Mouse (Mus musculus) liver, embryonic 16.5 days (tissue): ENCODE results near the gene Gm45717. TPM values are rescaled to one million over a fixed set of nuclear protein-coding genes. Genes with fewer than 3 reads are reported as not detected.

Experiments
- ATAC-seq: fragments of 200-750 bp; cut with Nextera tagmentation; 2 replicates; pipeline ENCODE4 v1.8.0; 2017; ENCODE audit warnings: low read depth, mild to moderate bottlenecking, moderate number of reproducible peaks, moderate library complexity
- H3K27ac ChIP-seq: fragments of 300-500 bp; sonication (generic); 2 replicates; pipeline ENCODE4 v1.5.1; 2014; ENCODE audit warnings: mild to moderate bottlenecking, low read length
- H3K27me3 ChIP-seq: fragments of 300-500 bp; sonication (generic); 2 replicates; pipeline ENCODE4 v1.6.1; 2014; ENCODE audit warnings: low read depth, low read length, mixed read lengths; ENCODE audit not compliant: control insufficient read depth, insufficient read depth
- H3K36me3 ChIP-seq: fragments of 300-500 bp; sonication (generic); 2 replicates; pipeline ENCODE4 v1.6.1; 2014; ENCODE audit warnings: mild to moderate bottlenecking; ENCODE audit not compliant: control insufficient read depth, insufficient read depth
- H3K4me1 ChIP-seq: fragments of 300-500 bp; sonication (generic); 2 replicates; pipeline ENCODE4 v1.6.1; 2014; ENCODE audit warnings: low read depth, low read length, mixed read lengths; ENCODE audit not compliant: control insufficient read depth
- H3K4me2 ChIP-seq: fragments of 300-500 bp; sonication (generic); 2 replicates; pipeline ENCODE4 v1.6.1; 2014; ENCODE audit warnings: low read depth, low read length, mixed read lengths
- H3K4me3 ChIP-seq: fragments of 300-500 bp; sonication (generic); 2 replicates; pipeline ENCODE4 v1.5.1; 2014; ENCODE audit warnings: low read depth, mild to moderate bottlenecking, low read length
- H3K9ac ChIP-seq: fragments of 300-500 bp; sonication (generic); 2 replicates; pipeline ENCODE4 v1.6.1; 2014; ENCODE audit warnings: low read depth, low read length
- H3K9me3 ChIP-seq: fragments of 300-500 bp; sonication (generic); replicated peaks from 2 replicates; pipeline ENCODE4 v1.6.1; 2016; ENCODE audit warnings: low read length; ENCODE audit not compliant: control insufficient read depth
- WGBS: fragments of 180-500 bp; shearing (Covaris S2); extraction: QIAGEN DNeasy Blood & Tissue Kit; methylation state at CpG from one replicate; pipeline ENCODE4 v1.1.7; 2014; ENCODE audit not compliant: insufficient replicate concordance; 5-methylcytosine and 5-hydroxymethylcytosine counted together
- polyA plus RNA-seq: library from polyadenylated mRNA; unstranded; fragments of >200 nt; fragmentation: Nextera tagmentation; extraction: Ambion mirVana; gene quantifications from 2 replicates; pipeline ENCODE4 v1.2.1, GENCODE M21; 2015

Gene Gm45717
- polyA plus RNA-seq, 1 experiment from 2014 or later = not detected

DNA sequence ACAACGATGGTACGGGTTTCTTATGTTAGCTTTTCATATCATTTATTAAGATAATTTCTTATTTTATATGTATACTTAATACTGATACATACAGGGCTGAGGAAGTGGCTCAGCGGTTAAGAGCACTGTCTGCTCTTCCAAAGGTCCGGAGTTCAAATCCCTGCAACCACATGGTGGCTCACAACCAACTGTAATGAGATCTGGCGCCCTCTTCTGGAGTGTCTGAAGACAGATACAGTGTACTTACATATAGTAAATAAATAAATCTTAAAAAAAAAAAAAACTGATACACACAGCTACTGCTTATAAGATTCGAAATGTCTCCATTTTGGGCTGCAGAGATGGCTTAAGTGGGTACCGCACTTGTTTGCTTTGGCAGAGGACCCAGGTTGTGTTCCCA lies 48.0 kb downstream of the Gm45717 start:
- Histone ChIP-seq H3K4me3 (no peak overlapping the region), H3K9me3 (no peaks in the 10 kb centered on the region), H3K4me1 (0 out of 2 replicates have a peak, but pooled peaks cover 2% of the 10 kb centered on the region), H3K27me3 (no peaks in the 10 kb centered on the region), H3K9ac (no peak overlapping the region), H3K4me2 (peak overlapping the region; percentile 0; the same call in 1 of the 2 replicates), H3K27ac (peak overlapping the region; percentile 48), H3K36me3 (no peaks in the 10 kb centered on the region)
- no peak for ATAC-seq
- 67% methylated on average over 7 of the region's 7 CpGs for WGBS

DNA sequence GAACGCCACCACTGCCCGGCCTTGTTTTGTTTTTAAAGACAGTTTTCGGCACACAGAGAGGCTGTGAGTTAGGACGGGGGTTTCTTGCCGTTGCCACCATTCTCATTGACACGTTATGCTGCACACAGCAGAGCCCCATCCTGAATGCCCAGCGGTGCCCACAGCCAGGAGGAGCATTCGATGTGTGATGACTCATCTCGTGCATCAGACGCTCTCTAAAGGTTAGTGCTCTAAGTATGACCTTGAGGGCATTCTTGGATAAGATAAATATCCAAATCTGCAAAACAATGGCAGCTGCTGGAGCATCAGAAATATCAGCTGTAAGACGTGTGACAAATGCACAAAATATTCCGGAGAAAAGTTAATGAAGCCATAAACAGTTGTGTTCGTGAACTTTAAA lies 48.6 kb downstream of the Gm45717 start:
- Histone ChIP-seq H3K27me3 (no peaks in the 10 kb centered on the region), H3K27ac (no peak overlapping the region; the same call in 1 of the 2 replicates), H3K4me2 (no peak overlapping the region), H3K9ac (no peak overlapping the region), H3K9me3 (no peaks in the 10 kb centered on the region), H3K36me3 (no peaks in the 10 kb centered on the region), H3K4me3 (0 out of 2 replicates have a peak overlapping the region, but pooled peaks have one; percentile 8), H3K4me1 (0 out of 2 replicates have a peak, but pooled peaks cover 2% of the 10 kb centered on the region)
- WGBS = 63% methylated on average over 13 of the region's 13 CpGs
- ATAC-seq = no peak

DNA sequence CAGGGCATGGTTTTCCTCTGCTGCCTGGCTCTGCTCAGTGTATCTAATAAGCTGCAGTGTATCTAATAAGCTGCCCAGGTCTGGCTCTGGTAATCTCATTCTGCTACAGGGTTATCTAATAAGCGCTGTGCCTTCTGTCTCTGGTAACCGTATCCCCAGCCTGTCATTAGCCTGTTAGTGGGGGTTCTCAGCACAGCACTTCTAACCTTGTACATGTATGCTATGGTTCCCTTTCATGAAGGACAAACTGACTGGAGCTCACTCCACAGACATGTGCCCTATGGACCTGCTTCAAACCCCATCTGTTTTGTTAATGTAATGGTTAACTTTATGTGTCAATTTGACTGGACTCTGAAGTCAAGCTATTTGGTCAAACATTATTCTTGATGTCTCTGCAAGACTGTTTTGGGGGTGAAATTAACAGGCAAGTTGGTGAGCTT lies 50.1 kb downstream of the Gm45717 start:
- ATAC-seq = peak; percentile 65
- peak overlapping the region; percentile 62 for H3K27ac ChIP-seq
- H3K4me3 ChIP-seq = peak overlapping the region; percentile 46
- no peaks in the 10 kb centered on the region for H3K9me3 ChIP-seq
- H3K4me2 ChIP-seq = peak overlapping the region; percentile 21; the same call in 1 of the 2 replicates
- H3K36me3 ChIP-seq = no peaks in the 10 kb centered on the region
- no peaks in the 10 kb centered on the region for H3K27me3 ChIP-seq
- WGBS = 15% methylated on average over 2 of the region's 2 CpGs
- 0 out of 2 replicates have a peak, but pooled peaks cover 2% of the 10 kb centered on the region for H3K4me1 ChIP-seq
- no peak overlapping the region; the same call in 1 of the 2 replicates for H3K9ac ChIP-seq

DNA sequence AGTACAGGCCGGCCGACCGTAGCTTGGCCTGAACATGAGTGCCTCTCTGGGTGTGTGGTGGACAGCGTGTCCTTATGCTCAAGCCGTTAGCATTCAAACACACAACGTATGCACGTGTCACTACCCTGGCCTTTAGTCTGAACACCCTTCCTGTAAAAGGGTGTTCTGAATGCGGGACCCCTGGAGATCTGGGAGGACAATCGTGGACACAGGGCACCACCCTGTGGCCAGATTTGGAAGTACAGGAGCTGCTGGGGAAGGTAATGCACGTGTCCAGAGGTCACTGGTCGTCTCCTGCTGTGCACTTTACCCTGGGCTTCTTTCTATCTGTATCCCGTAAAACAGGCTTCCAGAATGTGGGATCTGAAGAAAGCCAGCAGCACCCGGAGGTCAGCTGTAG lies 52.5 kb downstream of the Gm45717 start:
- H3K27me3 ChIP-seq = no peaks in the 10 kb centered on the region
- no peak overlapping the region for H3K4me2 ChIP-seq
- peak overlapping the region; percentile 55 for H3K27ac ChIP-seq
- H3K9me3 ChIP-seq = no peaks in the 10 kb centered on the region
- H3K36me3 ChIP-seq = peaks cover 2% of the 10 kb centered on the region; the same call in 1 of the 2 replicates
- H3K9ac ChIP-seq = no peak overlapping the region
- WGBS = 24% methylated on average over 13 of the region's 13 CpGs
- no peaks in the 10 kb centered on the region for H3K4me1 ChIP-seq
- H3K4me3 ChIP-seq = no peak overlapping the region
- peak; percentile 30 for ATAC-seq

DNA sequence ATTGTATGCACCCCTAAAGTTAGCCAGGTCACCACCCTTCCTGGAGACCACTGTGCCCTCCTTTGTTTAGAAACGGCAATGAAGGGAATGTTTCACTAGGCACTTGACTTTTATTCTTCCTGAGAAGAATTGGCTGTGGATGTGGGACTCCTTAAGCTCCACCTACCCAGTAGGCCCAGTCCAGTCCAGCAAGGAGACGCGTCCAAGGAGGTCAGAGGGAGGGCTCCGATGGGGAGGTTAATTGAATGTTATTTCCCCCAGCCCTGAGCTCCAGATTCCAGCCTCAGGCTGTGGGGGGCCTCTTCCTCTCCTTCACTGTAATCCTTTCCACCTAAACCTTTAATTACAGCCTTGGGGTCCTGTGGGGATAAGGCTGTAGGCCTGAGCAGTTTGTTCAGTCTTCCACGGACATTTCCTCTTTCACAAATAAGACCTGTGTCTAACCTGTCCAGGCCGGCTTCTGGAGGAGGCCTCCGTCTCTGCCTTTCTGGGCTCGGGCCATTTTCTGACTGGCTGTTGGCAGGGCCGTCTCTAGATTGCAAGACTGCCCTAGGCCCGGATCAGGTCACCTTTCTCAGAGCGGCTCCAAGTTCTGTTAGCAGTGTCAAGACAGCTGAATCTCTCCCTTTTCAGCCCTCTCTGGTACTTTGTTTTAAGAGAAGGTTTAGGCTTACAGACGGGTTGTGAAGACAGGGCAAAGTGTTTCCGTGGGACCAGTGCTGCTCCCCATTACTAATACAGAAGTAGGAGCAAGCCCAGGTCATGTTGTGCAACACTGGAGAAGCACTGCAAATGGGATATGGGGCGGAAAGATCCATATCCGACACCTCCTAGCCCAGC lies 53.5 kb downstream of the Gm45717 start:
- Histone ChIP-seq H3K27me3 (no peaks in the 10 kb centered on the region), H3K9ac (no peak overlapping the region), H3K27ac (no peak overlapping the region), H3K4me3 (no peak overlapping the region), H3K4me1 (no peaks in the 10 kb centered on the region), H3K36me3 (peaks cover 10% of the 10 kb centered on the region), H3K9me3 (no peaks in the 10 kb centered on the region), H3K4me2 (no peak overlapping the region)
- no peak for ATAC-seq
- 71% methylated on average over 15 of the region's 15 CpGs for WGBS

DNA sequence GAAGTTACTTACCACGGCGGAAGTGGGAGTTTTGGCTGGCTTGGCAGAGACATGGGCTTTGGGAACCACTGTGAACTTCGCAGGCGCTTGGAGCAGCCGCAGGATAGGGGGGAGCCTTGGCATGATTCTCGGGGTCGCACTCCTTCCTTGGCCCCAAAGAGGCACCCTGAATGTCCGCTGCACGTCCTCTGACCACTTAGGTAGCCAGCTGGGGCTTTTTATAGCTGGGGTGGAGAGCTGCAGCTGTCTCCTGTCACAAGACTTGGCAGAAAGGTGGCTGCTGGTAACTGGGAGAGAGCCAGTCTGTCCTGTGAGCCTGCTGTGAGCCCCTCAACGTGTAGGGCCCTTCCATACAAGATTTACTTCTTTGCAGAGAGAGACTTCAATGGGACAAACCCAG lies 55.5 kb downstream of the Gm45717 start, which contains the start of gene Cox8b:
Cox8b (minus strand) TSS at position 227 of the 400 bp plus-strand sequence.
- 76% methylated on average over 10 of the region's 10 CpGs for WGBS
- no peak within 1 kb of the TSS for H3K4me3 ChIP-seq
- H3K4me1 ChIP-seq = no peaks in the 10 kb centered on the region
- H3K4me2 ChIP-seq = no peak within 1 kb of the TSS
- no peaks in the 10 kb centered on the region for H3K27me3 ChIP-seq
- H3K9me3 ChIP-seq = no peaks in the 10 kb centered on the region
- H3K36me3 ChIP-seq = peaks cover 10% of the 10 kb centered on the region
- ATAC-seq = no peak
- H3K27ac ChIP-seq = no peak within 1 kb of the TSS
- no peak within 1 kb of the TSS for H3K9ac ChIP-seq

Other genes with a start within 250 kb of the Gm45717 start
- gene Cyp2e1, start 192.2 kb downstream of the Gm45717 start, polyA plus RNA-seq = 0.97 and 1.1 TPM in 2 replicates
- 0.07 and 0.14 TPM in 2 replicates for gene Syce1, start 168.1 kb downstream of the Gm45717 start, polyA plus RNA-seq
- 0.06 and 0.16 TPM in 2 replicates for gene Zfp941, start 133.8 kb downstream of the Gm45717 start, polyA plus RNA-seq
- 30.3 and 32.9 TPM in 2 replicates for gene Urah, start 120.9 kb downstream of the Gm45717 start, polyA plus RNA-seq
- not detected in 2 replicates for gene Scgb1c1, start 110.4 kb downstream of the Gm45717 start, polyA plus RNA-seq
- gene Odf3, start 108.1 kb downstream of the Gm45717 start, polyA plus RNA-seq = not detected in 2 replicates
- gene Gm45785, start 99.6 kb downstream of the Gm45717 start, polyA plus RNA-seq = not detected in 2 replicates
- 21.2 and 21.5 TPM in 2 replicates for gene Ric8a, start 99.0 kb downstream of the Gm45717 start, polyA plus RNA-seq
- 19.3 and 20.9 TPM in 2 replicates for gene Bet1l, start 98.4 kb downstream of the Gm45717 start, polyA plus RNA-seq
- gene Psmd13, start 74.0 kb downstream of the Gm45717 start, polyA plus RNA-seq = 108 and 123 TPM in 2 replicates
- 21.9 and 23.6 TPM in 2 replicates for gene Sirt3, start 73.6 kb downstream of the Gm45717 start, polyA plus RNA-seq
- gene Cox8b, start 55.5 kb downstream of the Gm45717 start, polyA plus RNA-seq = 1.4 and 3.4 TPM in 2 replicates
- gene Nlrp6, start 35.0 kb downstream of the Gm45717 start, polyA plus RNA-seq = 7.8 and 10.8 TPM in 2 replicates
- gene Pgghg, start 14.5 kb downstream of the Gm45717 start, polyA plus RNA-seq = 6.0 and 7.9 TPM in 2 replicates
- gene Ifitm5, start 5.6 kb downstream of the Gm45717 start, polyA plus RNA-seq = 0.26 and 0.44 TPM in 2 replicates
- 391 and 458 TPM in 2 replicates for gene Ifitm2, start 50 bp upstream of the Gm45717 start, polyA plus RNA-seq
- 15.2 and 15.4 TPM in 2 replicates for gene Ifitm1, start 11.3 kb upstream of the Gm45717 start, polyA plus RNA-seq
- gene Ifitm3, start 54.8 kb upstream of the Gm45717 start, polyA plus RNA-seq = 68.0 and 76.2 TPM in 2 replicates
- gene Ifitm6, start 62.0 kb upstream of the Gm45717 start, polyA plus RNA-seq = 23.3 and 28.4 TPM in 2 replicates
- not detected in 2 replicates for gene Gm17387, start 73.2 kb upstream of the Gm45717 start, polyA plus RNA-seq
- gene B4galnt4, start 105.2 kb upstream of the Gm45717 start, polyA plus RNA-seq = 0.35 and 0.37 TPM in 2 replicates
- 0.69 and 1.1 TPM in 2 replicates for gene Pkp3, start 122.3 kb upstream of the Gm45717 start, polyA plus RNA-seq
- 27.2 and 28.1 TPM in 2 replicates for gene Sigirr, start 144.6 kb upstream of the Gm45717 start, polyA plus RNA-seq
- gene Ano9, start 161.9 kb upstream of the Gm45717 start, polyA plus RNA-seq = 1.5 and 3.8 TPM in 2 replicates
- 136 and 138 TPM in 2 replicates for gene Ptdss2, start 166.4 kb upstream of the Gm45717 start, polyA plus RNA-seq
- 70.1 and 71.7 TPM in 2 replicates for gene Rnh1, start 216.9 kb upstream of the Gm45717 start, polyA plus RNA-seq
- gene Hras, start 238.1 kb upstream of the Gm45717 start, polyA plus RNA-seq = 35.3 and 40.1 TPM in 2 replicates
- 8.3 and 9.5 TPM in 2 replicates for gene Lrrc56, start 238.2 kb upstream of the Gm45717 start, polyA plus RNA-seq